Mouse (Mus musculus): ENCODE data around the gene Cdk5r1. TPM values are rescaled to one million over a fixed set of nuclear protein-coding genes. Genes with fewer than 3 reads are reported as not detected.

Cdk5r1 gene
- total and polyA plus RNA-seq, 3 experiments, result 1.1 to 1.2 TPM; not detected in 1

DNA sequence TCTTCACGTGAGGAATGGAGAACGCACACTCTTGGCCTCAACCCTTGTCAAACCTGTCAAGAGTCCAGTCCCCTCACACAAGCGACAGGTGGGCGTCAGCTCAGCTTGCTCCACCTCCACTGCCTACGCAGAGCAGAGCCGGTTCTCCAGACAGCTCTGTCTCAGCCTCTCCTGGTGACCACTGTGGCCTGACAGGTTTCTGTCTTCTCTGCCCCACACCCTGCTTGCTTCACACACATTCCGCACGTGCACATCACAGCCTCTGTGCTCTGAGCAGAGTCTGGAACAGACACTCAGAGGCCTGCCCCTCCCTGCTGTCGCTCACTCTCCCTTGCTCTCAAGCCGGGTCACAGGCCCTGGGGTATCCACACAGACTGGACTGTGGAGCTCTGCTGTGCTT, 14.0 kb downstream of the Cdk5r1 start:
- DNase-seq (ENCODE audit: low read depth, low spot score), result no peak
- H3K27ac ChIP-seq (ENCODE audit: control insufficient read depth, low read depth, low read length), result no peak overlapping the region

DNA sequence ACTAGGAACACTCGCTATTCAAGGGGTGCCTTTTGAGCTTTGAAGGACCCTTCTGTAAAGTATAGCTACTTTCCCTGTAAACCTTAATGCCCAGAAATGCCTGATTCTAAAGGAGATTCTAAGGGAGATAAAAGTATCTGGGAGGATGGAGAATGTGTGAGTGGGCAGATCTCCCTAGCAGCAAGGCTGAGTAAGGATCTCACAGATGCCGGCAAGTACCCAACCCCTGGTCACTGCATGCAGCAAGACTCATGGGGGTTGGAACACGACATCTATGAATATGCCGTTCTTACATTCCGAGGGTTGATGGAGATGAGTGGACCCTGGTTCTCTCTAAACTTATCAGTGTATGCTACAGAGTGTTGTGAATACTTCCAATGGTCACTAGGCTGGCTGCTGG, 16.4 kb downstream of the Cdk5r1 start:
- Histone ChIP-seq H3K36me3 (ENCODE audit: control insufficient read depth in 1 of 2, insufficient read depth in 2 of 2, low read length in 2 of 2) (no peaks in the 10 kb centered on the region; a peak in 1 of 4 replicates), H3K79me2 (ENCODE audit: control insufficient read depth, insufficient read depth, low read length, poor library complexity) (no peaks in the 10 kb centered on the region), H3K27ac (ENCODE audit: control insufficient read depth, low read depth, low read length) (no peak overlapping the region), H3K27me3 (ENCODE audit: control insufficient read depth in 1 of 2, insufficient read depth in 2 of 2, low read length in 2 of 2) (no peaks in the 10 kb centered on the region), H3K9ac (ENCODE audit: control insufficient read depth, low read depth, low read length, poor library complexity, severe bottlenecking) (no peak overlapping the region), H3K4me3 (ENCODE audit: control insufficient read depth in 1 of 2, insufficient read depth in 1 of 2, low read depth in 2 of 2, low read length in 2 of 2) (no peak overlapping the region), H3K4me1 (ENCODE audit: control insufficient read depth in 1 of 2, insufficient read depth in 2 of 2, low read length in 2 of 2) (no peaks in the 10 kb centered on the region), H3K9me3 (replicated peaks; ENCODE audit: insufficient read depth, low read length) (no peaks in the 10 kb centered on the region)
- DNase-seq (ENCODE audit: low read depth, low spot score), result no peak
- TF ChIP-seq ELF1 (IDR thresholded peaks at IDR 0.05; ENCODE audit: low read depth, low read length) (no peak), MEF2A (IDR thresholded peaks at IDR 0.05; ENCODE audit: extremely low read depth, insufficient replicate concordance, low read depth, low read length, poor library complexity, severe bottlenecking) (no peak), JUND (IDR thresholded peaks at IDR 0.05; ENCODE audit: low read depth, low read length) (no peak), POLR2A (IDR thresholded peaks at IDR 0.05; ENCODE audit: control insufficient read depth in 1 of 2, insufficient read depth in 1 of 2, low read depth in 1 of 2, low read length in 2 of 2, poor library complexity in 1 of 2) (no peak), EP300 (IDR thresholded peaks at IDR 0.05; ENCODE audit: low read depth in 1 of 2, low read length in 2 of 2) (no peak), KAT2A (conservative IDR thresholded peaks at IDR 0.05; ENCODE audit: low read depth, low read length) (no peak)

More for the DNA sequence above, 14.0 kb downstream of the Cdk5r1 start:
- no peak overlapping the region for H3K9ac ChIP-seq (ENCODE audit: control insufficient read depth, low read depth, low read length, poor library complexity, severe bottlenecking)
- no peaks in the 10 kb centered on the region for H3K79me2 ChIP-seq (ENCODE audit: control insufficient read depth, insufficient read depth, low read length, poor library complexity)
- H3K4me1 ChIP-seq (ENCODE audit: control insufficient read depth in 1 of 2, insufficient read depth in 2 of 2, low read length in 2 of 2), result no peaks in the 10 kb centered on the region
- H3K4me3 ChIP-seq (ENCODE audit: control insufficient read depth in 1 of 2, insufficient read depth in 1 of 2, low read depth in 2 of 2, low read length in 2 of 2), result no peak overlapping the region
- no peaks in the 10 kb centered on the region for H3K9me3 ChIP-seq (replicated peaks; ENCODE audit: insufficient read depth, low read length)
- H3K27me3 ChIP-seq (ENCODE audit: control insufficient read depth in 1 of 2, insufficient read depth in 2 of 2, low read length in 2 of 2), result no peaks in the 10 kb centered on the region
- no peak for TF ChIP-seq MXI1 (IDR thresholded peaks at IDR 0.05; ENCODE audit: low read depth, low read length)
- no peak for TF ChIP-seq POLR2A (IDR thresholded peaks at IDR 0.05; ENCODE audit: control insufficient read depth in 1 of 2, insufficient read depth in 1 of 2, low read depth in 1 of 2, low read length in 2 of 2, poor library complexity in 1 of 2)
- TF ChIP-seq CTCF (IDR thresholded peaks at IDR 0.05 in 2 of 3, conservative IDR thresholded peaks at IDR 0.05 in 1 of 3; ENCODE audit: control insufficient read depth in 1 of 3, insufficient read depth in 1 of 3, low read depth in 2 of 3, low read length in 3 of 3, poor library complexity in 1 of 3, severe bottlenecking in 1 of 3), result no peak
- TF ChIP-seq MYB (IDR thresholded peaks at IDR 0.05; ENCODE audit: low read depth, low read length), result no peak
- no peak for TF ChIP-seq MAZ (IDR thresholded peaks at IDR 0.05; ENCODE audit: low read depth, low read length)
- no peak for TF ChIP-seq ZMIZ1 (IDR thresholded peaks at IDR 0.05; ENCODE audit: low read depth, low read length)
- no peak for TF ChIP-seq TBP (IDR thresholded peaks at IDR 0.05; ENCODE audit: low read depth, low read length)
- TF ChIP-seq TAL1 (IDR thresholded peaks at IDR 0.05; ENCODE audit: low read length), result no peak
- TF ChIP-seq HCFC1 (IDR thresholded peaks at IDR 0.05; ENCODE audit: low read depth, low read length), result no peak
- no peak for TF ChIP-seq USF2 (IDR thresholded peaks at IDR 0.05; ENCODE audit: borderline replicate concordance in 1 of 2, insufficient read depth in 1 of 2, low read depth in 1 of 2, low read length in 2 of 2)
- H3K36me3 ChIP-seq (ENCODE audit: control insufficient read depth in 1 of 2, insufficient read depth in 2 of 2, low read length in 2 of 2), result no peaks in the 10 kb centered on the region; a peak in 1 of 4 replicates

All from MEL (cell line).